20 mouse cellular contexts compared by ENCODE assay signal in the genomic region with DNA sequence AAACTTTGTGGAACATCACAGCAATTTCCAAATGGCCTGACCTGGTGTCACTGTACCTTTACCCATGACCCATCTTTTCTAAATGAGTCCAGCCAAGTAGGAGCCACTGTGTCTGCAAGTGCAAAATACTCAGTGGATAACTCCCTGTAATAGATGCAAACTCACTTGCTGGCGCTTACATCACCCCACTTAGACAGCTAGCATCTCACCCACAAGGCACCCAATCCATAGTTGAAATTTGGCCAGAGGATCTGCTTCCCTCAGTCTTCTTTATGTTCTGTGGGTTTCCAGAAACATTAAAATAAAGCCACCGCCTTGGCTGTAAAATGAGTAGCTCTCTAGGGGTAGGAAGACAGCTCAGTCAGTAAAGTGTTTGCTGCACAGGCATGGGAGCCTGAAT. TPM values are rescaled to one million over a fixed set of nuclear protein-coding genes. Genes with fewer than 3 reads are reported as not detected.
A peak's percentile ranks its signal among the peaks of the same experiment; 100 is the strongest.
DNase-seq lines count a peak whose midpoint lies in the region; TF ChIP-seq lines count a peak whose summit lies in the region.
"Had no signal": no experiment of that assay in that cellular context is flagged by ENCODE, and none has a peak within 500 bp of the region (broad histone marks: within the 10 kb centered on the region; RNA-seq: fewer than 3 reads in every experiment).

No protein-coding gene starts in this region.

- no peaks in the 10 kb centered on the region for H3K27me3 ChIP-seq in myocyte (ENCODE audit: control insufficient read depth, insufficient read depth, insufficient read length)
- H3K27me3 ChIP-seq: heart, embryonic 13.5 days had no signal

- H3K4me2 ChIP-seq in myocyte (ENCODE audit: low read depth) = no peak overlapping the region
- H3K4me2 ChIP-seq: heart, embryonic 13.5 days; hindbrain, embryonic 14.5 days had no signal

- no peaks in the 10 kb centered on the region for H3K36me3 ChIP-seq in myocyte (ENCODE audit: control insufficient read depth, insufficient read depth)
- H3K36me3 ChIP-seq: heart, embryonic 10.5 days; heart, embryonic 13.5 days had no signal

- H3K4me3 ChIP-seq in myocyte = no peak overlapping the region
- H3K4me3 ChIP-seq: heart, adult 2 months; heart, embryonic 10.5 days; heart, embryonic 13.5 days had no signal

- TF ChIP-seq POLR2A in myocyte (IDR thresholded peaks at IDR 0.05; ENCODE audit: insufficient read length, low read depth) = no peak

- peak; percentile 6 for DNase-seq in right cerebral cortex, adult 18-20 months
- no peak for DNase-seq in right cerebral cortex, postnatal 14 days
- peak; percentile 31 for DNase-seq in adipocyte (ENCODE audit: low spot score)
- DNase-seq in ovary, adult 18-20 months (ENCODE audit: low spot score) = no peak
- no peak for DNase-seq in layer of hippocampus, postnatal 25 days (ENCODE audit: extremely low spot score in 1 of 2, low spot score in 1 of 2)
- DNase-seq: adrenal gland, adult 2 months; adrenal gland, postnatal 14 days; cerebellum, adult 11-12 months; cerebellum, adult 9-10 months; cerebellum, postnatal 14 days; forebrain, postnatal 0 days; gastrocnemius, postnatal 10 days; gastrocnemius, postnatal 36 days; heart, adult 2 months; heart, postnatal 14 days; heart, postnatal 4 days had no signal

- H3K79me2 ChIP-seq in myocyte (ENCODE audit: control insufficient read depth, insufficient read depth) = no peaks in the 10 kb centered on the region

- no peak overlapping the region for H3ac ChIP-seq in myocyte (ENCODE audit: control insufficient read depth, insufficient read length)

TF ChIP-seq in myocyte, 11 proteins besides CTCF, POLR2A, EP300 and RAD21:
- TF ChIP-seq CEBPB (IDR thresholded peaks at IDR 0.05; ENCODE audit: insufficient read depth, poor library complexity, severe bottlenecking) = peak; percentile 94
- TF ChIP-seq MAX (IDR thresholded peaks at IDR 0.05; ENCODE audit: low read depth) = no peak
- no peak for TF ChIP-seq USF1 (IDR thresholded peaks at IDR 0.05; ENCODE audit: low read depth)
- TF ChIP-seq MYOG (IDR thresholded peaks at IDR 0.05; ENCODE audit: control insufficient read depth in 1 of 3, insufficient read depth in 1 of 3, insufficient read length in 2 of 3, low read depth in 2 of 3) = no peak
- TF ChIP-seq E2F4 (IDR thresholded peaks at IDR 0.05; ENCODE audit: insufficient read depth) = no peak
- TF ChIP-seq TCF3 (IDR thresholded peaks at IDR 0.05; ENCODE audit: insufficient read length, low read depth) = no peak

RNA-seq across cellular contexts. Expression of a gene that starts 33.3 kb away (rescaled TPM):
- polyA plus RNA-seq in myocyte (2012; fragmentation: generic; extraction: Trizol) = 31.6 TPM
- total RNA-seq in layer of hippocampus, postnatal 25 days (2021) = 10 to 100 TPM; 29.8 to 32.7 TPM

Comparison
In these comparisons a context has a peak if more than half of its experiments do, and no peak if none do; other contexts are left out.
1. DNase-seq: peak in right cerebral cortex, adult 18-20 months (single experiment) and adipocyte (single experiment); none in right cerebral cortex, postnatal 14 days (single experiment), ovary, adult 18-20 months (single experiment) and layer of hippocampus, postnatal 25 days (0 of 2).